Mouse (Mus musculus): ENCODE measurements around the gene Cenpj. TPM values are rescaled to one million over a fixed set of nuclear protein-coding genes. Genes with fewer than 3 reads are reported as not detected.

Gene Cenpj
- total RNA-seq (2012; rRNA removed) = 4.5 and 6.9 TPM in 2 replicates

- H3K9me3 ChIP-seq (ENCODE audit: control insufficient read depth, insufficient read depth, low read depth, low read length) = no peaks in the 10 kb centered on the region
- peak within 1 kb of the TSS; percentile 64 for H3K9ac ChIP-seq (ENCODE audit: insufficient read depth, low read depth, low read length, poor library complexity, severe bottlenecking)
- in situ Hi-C loops (cut with MboI; ENCODE audit: low sequenced_read_pairs in 2 of 2, unreplicated experiment in 2 of 2) = no loop called here
- no peak for TF ChIP-seq MAFK (IDR thresholded peaks at IDR 0.05; ENCODE audit: insufficient read depth, low read depth, low read length)
- TF ChIP-seq CHD2 (IDR thresholded peaks at IDR 0.05; ENCODE audit: low read depth, low read length) = no peak
- TF ChIP-seq ZNF384 (IDR thresholded peaks at IDR 0.05; ENCODE audit: low read depth, low read length) = no peak
- no peak for TF ChIP-seq ZC3H11A (IDR thresholded peaks at IDR 0.05; ENCODE audit: borderline replicate concordance, low read depth, low read length)
- no peak for TF ChIP-seq HCFC1 (IDR thresholded peaks at IDR 0.05; ENCODE audit: borderline replicate concordance, insufficient read depth, low read length)
- H3K27ac ChIP-seq (ENCODE audit: insufficient read depth, low read depth, low read length, poor library complexity, severe bottlenecking) = no peak within 1 kb of the TSS
- H3K36me3 ChIP-seq (ENCODE audit: control insufficient read depth, insufficient read depth, low read length, poor library complexity, severe bottlenecking) = no peaks in the 10 kb centered on the region
- peaks cover 5% of the 10 kb centered on the region in 2 experiments; a peak in 3 of 4 replicates for H3K4me1 ChIP-seq (ENCODE audit: control insufficient read depth in 2 of 2, insufficient read depth in 2 of 2, low read length in 2 of 2, poor library complexity in 1 of 2)
- peak; percentile 38 for DNase-seq (ENCODE audit: low read depth, low spot score)
- H3K4me3 ChIP-seq (ENCODE audit: insufficient read depth in 1 of 2, low read depth in 1 of 2, low read length in 2 of 2, poor library complexity in 1 of 2, severe bottlenecking in 1 of 2) = peak within 1 kb of the TSS; percentile 64 to 79
Observed at GRCm38 (mm10) chr14:56575416-56575815, at the start of gene Cenpj, which contains the start of gene Parp4. TSS of gene Cenpj (minus strand) at chr14:56575425. TSS of gene Parp4 (plus strand) at chr14:56575619.

- Histone ChIP-seq H3K36me3 (ENCODE audit: control insufficient read depth, insufficient read depth, low read length, poor library complexity, severe bottlenecking) (no peaks in the 10 kb centered on the region), H3K9ac (ENCODE audit: insufficient read depth, low read depth, low read length, poor library complexity, severe bottlenecking) (no peak overlapping the region), H3K4me3 (ENCODE audit: insufficient read depth in 1 of 2, low read depth in 1 of 2, low read length in 2 of 2, poor library complexity in 1 of 2, severe bottlenecking in 1 of 2) (no peak overlapping the region), H3K27ac (ENCODE audit: insufficient read depth, low read depth, low read length, poor library complexity, severe bottlenecking) (no peak overlapping the region), H3K4me1 (ENCODE audit: control insufficient read depth in 2 of 2, insufficient read depth in 2 of 2, low read length in 2 of 2, poor library complexity in 1 of 2) (no peaks in the 10 kb centered on the region), H3K9me3 (ENCODE audit: control insufficient read depth, insufficient read depth, low read depth, low read length) (no peaks in the 10 kb centered on the region)
- no peak for TF ChIP-seq ZC3H11A (IDR thresholded peaks at IDR 0.05; ENCODE audit: borderline replicate concordance, low read depth, low read length)
- TF ChIP-seq MAFK (IDR thresholded peaks at IDR 0.05; ENCODE audit: insufficient read depth, low read depth, low read length) = no peak
- TF ChIP-seq HCFC1 (IDR thresholded peaks at IDR 0.05; ENCODE audit: borderline replicate concordance, insufficient read depth, low read length) = no peak
- no peak for TF ChIP-seq CHD2 (IDR thresholded peaks at IDR 0.05; ENCODE audit: low read depth, low read length)
- TF ChIP-seq ZNF384 (IDR thresholded peaks at IDR 0.05; ENCODE audit: low read depth, low read length) = no peak
- no peak for DNase-seq (ENCODE audit: low read depth, low spot score)
- in situ Hi-C loops (cut with MboI; ENCODE audit: low sequenced_read_pairs in 2 of 2, unreplicated experiment in 2 of 2) = no loop called here
Observed at GRCm38 (mm10) chr14:56620425-56620824, 45.2 kb upstream of the Cenpj start.

DNA sequence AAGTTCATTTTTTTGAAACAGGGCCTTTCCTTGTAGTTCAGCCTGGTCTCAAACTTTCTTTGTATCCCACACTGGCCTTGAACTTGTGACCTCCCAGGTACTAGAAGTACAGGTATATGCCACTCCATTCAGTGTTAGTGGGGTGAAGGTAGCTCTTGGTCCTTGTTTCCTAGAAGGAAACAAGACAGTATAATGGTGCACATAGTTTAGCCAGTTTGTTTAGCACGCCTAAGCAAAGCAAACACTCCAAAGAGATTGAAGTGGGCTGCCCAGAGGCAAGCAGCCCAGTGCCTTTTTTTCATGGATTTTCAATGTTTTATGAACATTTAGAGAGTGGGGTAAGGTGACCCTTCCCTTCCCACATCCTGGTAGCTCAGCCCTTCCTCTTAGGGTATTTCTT, 42.2 kb upstream of the Cenpj start:
- Histone ChIP-seq H3K9ac (ENCODE audit: insufficient read depth, low read depth, low read length, poor library complexity, severe bottlenecking) (no peak overlapping the region), H3K9me3 (ENCODE audit: control insufficient read depth, insufficient read depth, low read depth, low read length) (no peaks in the 10 kb centered on the region), H3K27ac (ENCODE audit: insufficient read depth, low read depth, low read length, poor library complexity, severe bottlenecking) (no peak overlapping the region), H3K36me3 (ENCODE audit: control insufficient read depth, insufficient read depth, low read length, poor library complexity, severe bottlenecking) (no peaks in the 10 kb centered on the region), H3K4me3 (ENCODE audit: insufficient read depth in 1 of 2, low read depth in 1 of 2, low read length in 2 of 2, poor library complexity in 1 of 2, severe bottlenecking in 1 of 2) (no peak overlapping the region), H3K4me1 (ENCODE audit: control insufficient read depth in 2 of 2, insufficient read depth in 2 of 2, low read length in 2 of 2, poor library complexity in 1 of 2) (no peaks in the 10 kb centered on the region)
- in situ Hi-C loops (cut with MboI; ENCODE audit: low sequenced_read_pairs in 2 of 2, unreplicated experiment in 2 of 2) = no loop called here
- no peak for TF ChIP-seq MAFK (IDR thresholded peaks at IDR 0.05; ENCODE audit: insufficient read depth, low read depth, low read length)
- TF ChIP-seq HCFC1 (IDR thresholded peaks at IDR 0.05; ENCODE audit: borderline replicate concordance, insufficient read depth, low read length) = no peak
- TF ChIP-seq CHD2 (IDR thresholded peaks at IDR 0.05; ENCODE audit: low read depth, low read length) = no peak
- TF ChIP-seq ZC3H11A (IDR thresholded peaks at IDR 0.05; ENCODE audit: borderline replicate concordance, low read depth, low read length) = no peak
- TF ChIP-seq ZNF384 (IDR thresholded peaks at IDR 0.05; ENCODE audit: low read depth, low read length) = no peak
- DNase-seq (ENCODE audit: low read depth, low spot score) = no peak

DNA sequence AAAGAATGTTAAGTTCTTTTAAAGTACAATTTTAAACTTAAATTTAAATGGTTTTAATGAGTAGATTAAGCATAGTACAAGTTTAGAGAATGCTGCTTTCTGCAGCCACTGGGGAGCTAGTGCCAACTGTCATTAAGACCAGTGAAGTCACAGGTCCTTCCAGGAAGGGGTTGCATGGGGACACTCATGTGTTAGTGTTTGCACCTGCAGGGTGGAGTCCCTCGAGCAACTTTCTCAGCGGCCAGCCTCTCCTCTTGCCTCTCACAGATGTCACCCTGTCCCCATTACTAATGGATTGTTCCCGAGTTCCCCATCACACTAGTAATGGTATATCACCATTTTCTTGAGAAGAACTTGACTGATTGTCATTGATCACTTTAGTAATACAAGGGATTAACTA, 38.0 kb upstream of the Cenpj start:
- Histone ChIP-seq H3K27ac (ENCODE audit: insufficient read depth, low read depth, low read length, poor library complexity, severe bottlenecking) (no peak overlapping the region), H3K9me3 (ENCODE audit: control insufficient read depth, insufficient read depth, low read depth, low read length) (no peaks in the 10 kb centered on the region), H3K9ac (ENCODE audit: insufficient read depth, low read depth, low read length, poor library complexity, severe bottlenecking) (no peak overlapping the region), H3K4me3 (ENCODE audit: insufficient read depth in 1 of 2, low read depth in 1 of 2, low read length in 2 of 2, poor library complexity in 1 of 2, severe bottlenecking in 1 of 2) (no peak overlapping the region), H3K36me3 (ENCODE audit: control insufficient read depth, insufficient read depth, low read length, poor library complexity, severe bottlenecking) (no peaks in the 10 kb centered on the region), H3K4me1 (ENCODE audit: control insufficient read depth in 2 of 2, insufficient read depth in 2 of 2, low read length in 2 of 2, poor library complexity in 1 of 2) (no peaks in the 10 kb centered on the region)
- no peak for DNase-seq (ENCODE audit: low read depth, low spot score)
- in situ Hi-C loops (cut with MboI; ENCODE audit: low sequenced_read_pairs in 2 of 2, unreplicated experiment in 2 of 2) = no loop called here
- TF ChIP-seq CHD2 (IDR thresholded peaks at IDR 0.05; ENCODE audit: low read depth, low read length) (no peak), ZNF384 (IDR thresholded peaks at IDR 0.05; ENCODE audit: low read depth, low read length) (no peak), MAFK (IDR thresholded peaks at IDR 0.05; ENCODE audit: insufficient read depth, low read depth, low read length) (no peak), ZC3H11A (IDR thresholded peaks at IDR 0.05; ENCODE audit: borderline replicate concordance, low read depth, low read length) (no peak), HCFC1 (IDR thresholded peaks at IDR 0.05; ENCODE audit: borderline replicate concordance, insufficient read depth, low read length) (no peak)

GRCm38 (mm10) chr14:56605136-56605535, 29.9 kb upstream of the Cenpj start:
- Histone ChIP-seq H3K4me1 (ENCODE audit: control insufficient read depth in 2 of 2, insufficient read depth in 2 of 2, low read length in 2 of 2, poor library complexity in 1 of 2) (no peaks in the 10 kb centered on the region), H3K4me3 (ENCODE audit: insufficient read depth in 1 of 2, low read depth in 1 of 2, low read length in 2 of 2, poor library complexity in 1 of 2, severe bottlenecking in 1 of 2) (no peak overlapping the region), H3K36me3 (ENCODE audit: control insufficient read depth, insufficient read depth, low read length, poor library complexity, severe bottlenecking) (no peaks in the 10 kb centered on the region), H3K9ac (ENCODE audit: insufficient read depth, low read depth, low read length, poor library complexity, severe bottlenecking) (no peak overlapping the region), H3K27ac (ENCODE audit: insufficient read depth, low read depth, low read length, poor library complexity, severe bottlenecking) (no peak overlapping the region), H3K9me3 (ENCODE audit: control insufficient read depth, insufficient read depth, low read depth, low read length) (no peaks in the 10 kb centered on the region)
- no peak for DNase-seq (ENCODE audit: low read depth, low spot score)
- TF ChIP-seq CHD2 (IDR thresholded peaks at IDR 0.05; ENCODE audit: low read depth, low read length) = no peak
- no peak for TF ChIP-seq ZC3H11A (IDR thresholded peaks at IDR 0.05; ENCODE audit: borderline replicate concordance, low read depth, low read length)
- no peak for TF ChIP-seq HCFC1 (IDR thresholded peaks at IDR 0.05; ENCODE audit: borderline replicate concordance, insufficient read depth, low read length)
- no peak for TF ChIP-seq ZNF384 (IDR thresholded peaks at IDR 0.05; ENCODE audit: low read depth, low read length)
- TF ChIP-seq MAFK (IDR thresholded peaks at IDR 0.05; ENCODE audit: insufficient read depth, low read depth, low read length) = no peak
- in situ Hi-C loops (cut with MboI; ENCODE audit: low sequenced_read_pairs in 2 of 2, unreplicated experiment in 2 of 2) = no loop called here

Measured in ES-E14 (cell line).